In genomic region chr14:26042611-26043010, GRCm38 (mm10) we compare ENCODE assay signal across 10 mouse cellular contexts. TPM values are rescaled to one million over a fixed set of nuclear protein-coding genes. Genes with fewer than 3 reads are reported as not detected.
DNase-seq lines count a peak whose midpoint lies in the region; ATAC-seq and TF ChIP-seq lines count a peak whose summit lies in the region.
"Not testable (repeated sequence)": the region's sequence is repeated elsewhere in the genome, so short reads cannot be mapped to it uniquely, and the experiment has no call there.
"Had no signal": no experiment of that assay in that cellular context is flagged by ENCODE, and none has a peak within 500 bp of the region (broad histone marks: within the 10 kb centered on the region; RNA-seq: fewer than 3 reads in every experiment).

TSS of gene Gm9780 (minus strand) at chr14:26042711.

- not testable (repeated sequence) for TF ChIP-seq CTCF in liver, adult 2 months (IDR thresholded peaks at IDR 0.05; ENCODE audit: low read depth, low read length); spleen, adult 2 months (IDR thresholded peaks at IDR 0.05; ENCODE audit: extremely low read depth, insufficient read depth, insufficient read length, insufficient replicate concordance)

- H3K9ac ChIP-seq in intestine, embryonic 14.5 days (ENCODE audit: low read length); kidney, embryonic 16.5 days (replicated peaks; ENCODE audit: low read length); liver, adult 2 months (ENCODE audit: low read depth, low read length): not testable (repeated sequence)

- not testable (repeated sequence) for H3K4me1 ChIP-seq in intestine, embryonic 14.5 days (replicated peaks; ENCODE audit: control insufficient read depth, insufficient read depth, low read length); kidney, embryonic 16.5 days (ENCODE audit: insufficient read depth, low read length); liver, adult 2 months (ENCODE audit: control insufficient read depth, insufficient read depth, low read length); spleen, adult 2 months (ENCODE audit: control insufficient read depth, insufficient read depth, insufficient read length)

- not testable (repeated sequence) for H3K36me3 ChIP-seq in intestine, embryonic 14.5 days (ENCODE audit: control insufficient read depth, insufficient read depth, low read length); kidney, embryonic 16.5 days (ENCODE audit: insufficient read depth, low read length); liver, adult 2 months (ENCODE audit: control insufficient read depth, insufficient read depth, low read length); spleen, adult 2 months (ENCODE audit: control insufficient read depth, insufficient read depth, low read length)

- not testable (repeated sequence) for H3K27me3 ChIP-seq in intestine, embryonic 14.5 days (replicated peaks; ENCODE audit: control insufficient read depth, insufficient read depth, low read length); kidney, embryonic 16.5 days (ENCODE audit: insufficient read depth, low read length); liver, adult 2 months (ENCODE audit: control insufficient read depth, insufficient read depth, low read length); spleen, adult 2 months (ENCODE audit: control insufficient read depth, insufficient read depth, low read length)

- H3K27ac ChIP-seq in intestine, embryonic 14.5 days (ENCODE audit: low read depth); kidney, embryonic 16.5 days (ENCODE audit: low read length); liver, adult 2 months (replicated peaks; ENCODE audit: insufficient read depth, low read depth, low read length); spleen, adult 2 months (ENCODE audit: insufficient read depth, low read length): not testable (repeated sequence)

- ATAC-seq in intestine, embryonic 14.5 days (replicated peaks; ENCODE audit: low FRiP score, low TSS enrichment, low read depth); kidney, embryonic 16.5 days (ENCODE audit: low FRiP score, low TSS enrichment): not testable (repeated sequence)

- TF ChIP-seq POLR2A in liver, adult 2 months (IDR thresholded peaks at IDR 0.05; ENCODE audit: extremely low read depth, insufficient read depth, low read length); spleen, adult 2 months (IDR thresholded peaks at IDR 0.05; ENCODE audit: low read depth, low read length): not testable (repeated sequence)

- not testable (repeated sequence) for H3K9me3 ChIP-seq in intestine, embryonic 14.5 days (ENCODE audit: control insufficient read depth, low read length); kidney, embryonic 16.5 days (ENCODE audit: low read length)

- H3K4me3 ChIP-seq in intestine, embryonic 14.5 days (ENCODE audit: low read depth, low read length); kidney, embryonic 16.5 days (ENCODE audit: low read length); liver, adult 2 months (ENCODE audit: insufficient read depth, low read depth, low read length); spleen, adult 2 months (ENCODE audit: extremely low read depth, insufficient read depth, insufficient read length): not testable (repeated sequence)

- not testable (repeated sequence) for DNase-seq in adrenal gland, postnatal 4 days (ENCODE audit: low spot score in 2 of 2); gonadal fat pad, adult 2 months (ENCODE audit: low read depth); heart, postnatal 10 days; intestine, embryonic 14.5 days (ENCODE audit: low spot score); liver, adult 2 months (ENCODE audit: extremely low read depth, low read depth, low spot score); spleen, adult 2 months (ENCODE audit: low read depth in 1 of 2, low spot score in 2 of 2); urinary bladder, adult 2 months (ENCODE audit: low spot score)

- no CpG with 5 or more reads among the region's 26 CpGs for WGBS in intestine, embryonic 14.5 days
- WGBS in kidney, embryonic 16.5 days: no CpG with 5 or more reads among the region's 26 CpGs
- WGBS in liver, adult 2 months: no CpG with 5 or more reads among the region's 26 CpGs
- WGBS in spleen, adult 2 months: no CpG with 5 or more reads among the region's 26 CpGs

- not testable (repeated sequence) for H3K4me2 ChIP-seq in intestine, embryonic 14.5 days (ENCODE audit: low read length); kidney, embryonic 16.5 days (replicated peaks; ENCODE audit: low read depth, low read length)

- H3K79me2 ChIP-seq in liver, adult 2 months (ENCODE audit: control insufficient read depth, insufficient read depth, low read length): not testable (repeated sequence)

- intact Hi-C loops in heart, postnatal 10 days (cut with DNase I): not testable (repeated sequence)

RNA-seq across cellular contexts. Expression of gene Gm9780, which starts in this region (rescaled TPM):
- 10 to 100 TPM; 11.6 to 22.2 TPM for total RNA-seq in adrenal gland, postnatal 4 days (2021)
- polyA plus RNA-seq in gonadal fat pad, adult 2 months (2012; rRNA removed): 318 and 347 TPM in 2 replicates
- total RNA-seq in heart, postnatal 10 days (2021): 10 to 100 TPM; 32.2 to 33.7 TPM
- 13.9 and 19.3 TPM in 2 replicates for polyA plus RNA-seq in intestine, embryonic 14.5 days (2014; fragmentation: Nextera tagmentation; extraction: Ambion mirVana)
- 35.4 and 41.6 TPM in 2 replicates for polyA plus RNA-seq in kidney, embryonic 16.5 days (2015; fragmentation: Nextera tagmentation; extraction: Ambion mirVana)
- total RNA-seq in liver, adult 2 months (2014; rRNA removed): 20.1 and 20.7 TPM in 2 replicates
- polyA plus RNA-seq in liver, adult 2 months (2012; rRNA removed): 28.0 and 28.2 TPM in 2 replicates
- 73.5 and 97.8 TPM in 2 replicates for polyA plus RNA-seq in spleen, adult 2 months (2012; rRNA removed)
- polyA plus RNA-seq in urinary bladder, adult 2 months (2012; rRNA removed): 165 and 279 TPM in 2 replicates
- total RNA-seq: granulocyte monocyte progenitor cell, adult 5-6 weeks had no signal
- polyA plus RNA-seq: macrophage had no signal
